Mouse (Mus musculus) kidney, adult 9 months (tissue): Measurements from ENCODE around the gene Frmd4b.

ENCODE experiments used
- DNase-seq: peaks from one replicate; pipeline ENCODE4 v3.0.0; 2022

Gene Frmd4b

GRCm38 (mm10) chr6:97517616-97518235 lies 99.6 kb downstream of the Frmd4b start:
- peak; percentile 68 for DNase-seq

- no peak for DNase-seq
These were observed 100.4 kb downstream of the Frmd4b start for GRCm38 (mm10) chr6:97516941-97517340.

- DNase-seq: peak; percentile 81
These were observed 106.6 kb downstream of the Frmd4b start for GRCm38 (mm10) chr6:97510771-97511170.

- DNase-seq: peak; percentile 60
These were observed 107.9 kb downstream of the Frmd4b start for GRCm38 (mm10) chr6:97509434-97509833.

GRCm38 (mm10) chr6:97508480-97508879 lies 108.9 kb downstream of the Frmd4b start:
- no peak for DNase-seq

GRCm38 (mm10) chr6:97507893-97508292 lies 109.4 kb downstream of the Frmd4b start:
- DNase-seq: no peak

GRCm38 (mm10) chr6:97506141-97506650 lies 111.1 kb downstream of the Frmd4b start:
- DNase-seq: peak; percentile 87

GRCm38 (mm10) chr6:97504673-97505072 lies 112.7 kb downstream of the Frmd4b start:
- DNase-seq: no peak

GRCm38 (mm10) chr6:97501000-97501399 lies 116.3 kb downstream of the Frmd4b start:
- no peak for DNase-seq

GRCm38 (mm10) chr6:97500246-97500645 lies 117.1 kb downstream of the Frmd4b start:
- no peak for DNase-seq

- DNase-seq: no peak
These were observed 121.3 kb downstream of the Frmd4b start for GRCm38 (mm10) chr6:97496002-97496401.

- DNase-seq: no peak
These were observed 126.3 kb downstream of the Frmd4b start for GRCm38 (mm10) chr6:97491065-97491464.

GRCm38 (mm10) chr6:97488821-97489220 lies 128.5 kb downstream of the Frmd4b start:
- peak; percentile 74 for DNase-seq

GRCm38 (mm10) chr6:97488280-97488679 lies 129.1 kb downstream of the Frmd4b start:
- no peak for DNase-seq

GRCm38 (mm10) chr6:97487535-97488081 lies 129.7 kb downstream of the Frmd4b start:
- peak; percentile 92 for DNase-seq

GRCm38 (mm10) chr6:97486813-97487361 lies 130.5 kb downstream of the Frmd4b start:
- DNase-seq: no peak

- peak; percentile 47 for DNase-seq
These were observed 131.4 kb downstream of the Frmd4b start for GRCm38 (mm10) chr6:97485886-97486386.

- peak; percentile 59 for DNase-seq
These were observed 135.4 kb downstream of the Frmd4b start for GRCm38 (mm10) chr6:97481912-97482311.

- peak; percentile 93 for DNase-seq
These were observed 138.1 kb downstream of the Frmd4b start for GRCm38 (mm10) chr6:97478981-97479860.

GRCm38 (mm10) chr6:97473672-97474071 lies 143.7 kb downstream of the Frmd4b start:
- no peak for DNase-seq

- no peak for DNase-seq
These were observed 144.3 kb downstream of the Frmd4b start for GRCm38 (mm10) chr6:97472873-97473550.

GRCm38 (mm10) chr6:97463898-97464524 lies 153.3 kb downstream of the Frmd4b start:
- DNase-seq: peak; percentile 96
